Mouse (Mus musculus) heart, adult 8-10 months (tissue): ENCODE results near the gene Rgs6. TPM values are rescaled to one million over a fixed set of nuclear protein-coding genes. Genes with fewer than 3 reads are reported as not detected.
A peak's percentile ranks its signal among the peaks of the same experiment; 100 is the strongest.

Experiments
- DNase-seq: peaks from one replicate; pipeline ENCODE4 v3.0.0; 2022; ENCODE audit warnings: low spot score
- total RNA-seq, 4 experiments: library from RNA; stranded (reverse); gene quantifications; 2 replicates each; pipeline ENCODE4 v1.2.4; 2022

Rgs6 gene
- total RNA-seq, 4 experiments from 2014 or later: 9.1 to 12.9 (median 9.8) TPM

- DNase-seq: no peak
Observed at GRCm38 (mm10) chr12:83127955-83128354, 539.9 kb downstream of the Rgs6 start.

DNA sequence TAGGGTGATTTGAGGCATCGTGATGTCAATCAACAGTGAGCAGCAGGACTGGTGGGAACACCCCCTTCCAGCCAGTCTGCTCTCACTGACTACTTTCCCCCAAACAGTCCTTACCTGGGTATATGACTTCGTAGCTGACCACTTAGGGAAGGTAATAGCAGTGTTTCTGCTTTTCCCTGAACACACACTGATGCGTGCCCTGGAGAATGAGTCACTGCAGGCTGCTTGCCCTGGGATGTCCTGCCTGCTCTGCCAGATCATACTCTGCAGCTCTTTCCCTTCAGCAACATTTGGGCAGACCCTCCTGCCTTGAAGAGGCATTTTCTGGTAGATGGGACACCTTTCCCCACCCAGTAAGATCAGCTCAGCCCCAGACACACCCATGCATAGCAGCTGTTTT lies 540.5 kb downstream of the Rgs6 start:
- DNase-seq: no peak

DNA sequence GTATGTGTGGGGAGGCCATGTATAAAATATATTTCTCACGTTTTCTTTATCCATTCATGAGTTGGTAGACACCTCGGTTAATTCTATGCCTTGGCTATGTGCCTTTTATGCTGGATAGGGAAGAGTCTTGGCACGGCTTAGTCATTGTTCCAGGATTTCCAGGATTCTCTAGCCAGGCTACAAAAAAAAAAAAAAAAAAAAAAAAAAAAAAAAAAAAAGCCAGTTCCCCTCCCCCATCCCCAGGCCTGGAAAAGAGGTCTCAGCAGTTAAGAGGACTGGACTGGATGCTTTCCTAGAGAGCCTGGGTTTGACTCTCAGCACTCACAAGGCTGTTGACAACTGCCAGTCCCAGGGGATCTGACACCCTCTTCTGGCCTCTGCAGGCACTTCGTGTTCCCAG lies 543.3 kb downstream of the Rgs6 start:
- no peak for DNase-seq

- DNase-seq: peak; percentile 82
Observed at GRCm38 (mm10) chr12:83133827-83134226, 545.7 kb downstream of the Rgs6 start.

DNA sequence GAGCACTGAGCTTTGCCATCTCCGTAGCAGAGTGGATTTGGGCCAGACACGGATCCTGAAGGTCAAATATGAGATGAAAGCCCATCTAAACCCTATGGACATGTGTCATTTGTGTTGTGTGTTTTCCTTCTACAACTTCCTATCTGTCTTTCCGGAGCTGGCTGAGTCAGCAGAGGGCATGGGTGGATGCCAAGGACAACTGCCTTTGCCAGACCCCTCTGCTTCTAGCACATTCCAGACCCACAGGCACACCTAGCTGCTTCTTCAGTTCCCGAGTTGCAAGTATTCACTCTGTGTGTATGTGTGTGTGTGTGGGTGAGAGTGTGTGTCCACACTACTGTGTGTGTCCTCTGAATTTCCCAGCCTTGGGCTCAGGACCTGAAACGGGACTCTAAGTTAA lies 547.9 kb downstream of the Rgs6 start:
- DNase-seq: no peak

DNA sequence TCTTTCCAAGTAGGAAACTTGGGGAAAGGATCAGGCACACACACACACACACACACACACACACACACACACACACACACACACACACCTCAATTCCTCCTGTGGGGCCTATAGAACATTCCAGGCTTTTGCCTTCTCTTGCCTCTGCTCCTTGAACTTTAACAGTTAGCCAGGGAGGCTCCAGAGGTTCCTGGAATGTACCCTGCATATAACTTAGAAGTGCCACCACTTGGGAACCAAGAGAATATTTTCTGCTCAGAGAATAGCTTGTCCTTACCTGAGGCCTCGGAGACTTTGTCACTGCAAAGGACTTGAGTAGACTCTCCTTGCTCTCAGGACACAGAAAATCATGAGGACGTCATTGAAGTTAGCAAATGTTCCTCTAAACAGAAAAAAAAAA lies 548.4 kb downstream of the Rgs6 start:
- no peak for DNase-seq

DNA sequence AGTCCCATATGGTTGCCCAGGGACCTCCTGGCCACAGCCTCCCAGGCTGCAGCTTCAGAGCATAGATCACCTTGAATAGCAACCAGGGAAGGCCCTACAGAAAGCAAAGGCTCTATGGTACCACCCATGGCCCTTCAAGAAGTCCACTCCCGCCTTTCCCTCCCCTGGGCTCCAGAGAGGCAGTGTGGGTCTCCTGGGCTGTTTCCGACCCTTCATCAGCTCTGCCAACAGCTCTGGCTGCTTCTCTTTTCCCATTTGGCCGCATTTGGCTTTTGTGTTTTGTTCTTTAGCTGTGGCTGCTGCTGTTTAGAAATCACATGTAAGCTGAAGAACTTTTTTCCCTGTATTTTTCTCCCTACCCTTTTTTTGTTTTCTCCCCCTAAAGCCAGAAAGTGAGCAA lies 548.9 kb downstream of the Rgs6 start:
- DNase-seq: no peak

DNA sequence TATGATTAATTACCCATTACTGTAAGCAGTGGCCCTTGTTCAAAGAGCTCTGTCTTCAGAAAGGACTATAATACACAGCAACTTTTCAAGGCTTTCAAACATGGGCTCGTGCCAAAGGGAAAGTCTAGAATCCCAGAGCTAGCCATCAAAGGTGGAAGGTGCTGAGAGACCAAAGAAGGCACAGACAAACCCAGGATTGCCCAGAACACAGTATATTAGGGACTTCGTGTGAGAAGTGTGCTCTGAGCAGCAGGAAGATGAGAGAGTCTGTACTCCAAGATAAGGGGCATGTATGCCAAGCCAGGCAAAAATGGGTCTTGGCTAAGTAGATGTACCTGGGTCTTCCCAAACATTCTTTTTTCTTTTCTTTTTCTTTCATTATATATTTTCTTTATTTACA lies 553.1 kb downstream of the Rgs6 start:
- no peak for DNase-seq

- DNase-seq: no peak
Observed at GRCm38 (mm10) chr12:83142507-83142906, 554.4 kb downstream of the Rgs6 start.

GRCm38 (mm10) chr12:83143071-83143470 lies 555.0 kb downstream of the Rgs6 start:
- DNase-seq: no peak

DNA sequence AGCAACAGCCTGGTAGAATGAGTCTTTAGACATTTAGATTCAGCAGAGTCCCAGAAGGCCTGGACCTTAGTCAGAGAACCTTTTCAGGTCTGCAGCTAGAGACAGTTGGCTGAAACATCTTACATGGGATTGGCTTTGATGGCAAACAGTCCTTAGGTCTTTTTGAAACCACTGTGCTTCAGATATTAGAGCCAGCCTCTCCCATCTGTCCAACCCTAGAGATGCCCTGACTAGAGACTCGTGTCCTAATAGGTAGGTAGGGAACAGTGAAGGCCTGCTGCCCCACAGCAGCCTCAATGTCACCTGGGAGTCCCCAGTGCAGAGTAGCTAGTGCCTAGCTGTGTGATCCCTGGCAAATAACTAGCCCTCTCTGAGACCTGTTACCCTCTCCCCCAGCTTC lies 555.5 kb downstream of the Rgs6 start:
- no peak for DNase-seq

GRCm38 (mm10) chr12:83145074-83145473 lies 557.0 kb downstream of the Rgs6 start:
- DNase-seq: peak; percentile 24

- DNase-seq: peak; percentile 53
Observed at GRCm38 (mm10) chr12:83145902-83146301, 557.8 kb downstream of the Rgs6 start.

GRCm38 (mm10) chr12:83146917-83147316 lies 558.8 kb downstream of the Rgs6 start:
- DNase-seq: no peak

DNA sequence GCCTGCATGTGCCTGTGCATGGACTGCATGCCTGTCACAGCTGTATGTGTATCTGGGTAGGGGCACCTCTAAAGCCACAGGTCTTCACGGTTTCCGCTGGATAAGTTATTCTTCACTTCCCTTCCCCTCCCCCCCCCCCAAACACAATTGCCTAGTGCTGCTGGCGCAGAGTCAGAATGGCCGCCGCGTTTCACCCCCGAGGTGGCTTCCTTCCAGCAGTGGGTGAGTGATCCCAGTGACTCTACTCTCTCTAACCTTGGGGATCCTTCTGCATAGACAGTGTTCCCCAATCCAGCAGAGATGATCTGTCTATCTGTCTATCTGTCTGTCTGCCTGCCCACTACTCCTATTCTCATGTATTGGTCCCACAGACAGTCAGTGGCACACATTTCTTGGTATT lies 561.9 kb downstream of the Rgs6 start:
- DNase-seq: no peak

DNA sequence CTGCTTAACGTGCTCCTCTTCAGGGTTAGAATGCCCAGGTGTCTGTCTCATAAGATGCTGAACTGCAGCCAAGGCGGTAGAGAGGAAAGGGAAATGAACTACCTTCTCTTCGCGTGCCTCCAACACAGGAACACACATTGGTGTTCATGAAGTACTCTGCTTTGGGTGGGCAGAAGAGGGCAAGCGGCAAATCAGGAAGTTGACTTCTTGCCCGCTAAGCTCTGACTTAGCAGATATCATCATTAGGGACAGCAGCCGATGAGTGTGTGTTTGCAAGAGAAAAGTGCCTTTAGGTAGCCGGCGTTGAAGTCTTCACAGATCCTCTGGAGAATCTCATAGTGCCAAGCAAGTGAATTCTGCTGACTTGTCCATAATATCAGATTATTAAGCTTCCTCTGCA lies 562.7 kb downstream of the Rgs6 start:
- DNase-seq: no peak

DNA sequence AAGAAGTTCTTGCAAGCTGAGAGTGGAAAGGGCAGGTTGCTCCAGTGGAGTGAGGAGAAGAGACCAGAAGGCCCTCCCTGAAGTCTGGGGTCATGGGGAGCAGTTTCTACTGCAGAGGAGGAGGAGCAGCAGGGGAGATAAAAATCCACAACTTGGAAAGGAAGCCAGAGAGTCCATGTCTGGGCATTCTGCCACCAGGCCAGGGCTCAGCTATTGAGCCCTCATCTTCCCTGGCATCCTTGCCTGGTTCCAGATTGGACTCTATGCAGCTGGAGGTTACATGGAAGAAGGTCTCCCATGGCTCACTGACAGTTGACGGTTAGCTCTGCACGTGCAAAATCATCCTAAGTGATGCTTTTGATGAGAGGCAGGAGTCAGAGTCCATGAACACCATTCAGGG lies 563.4 kb downstream of the Rgs6 start:
- no peak for DNase-seq

- DNase-seq: no peak
Observed at GRCm38 (mm10) chr12:83160211-83160610, 572.1 kb downstream of the Rgs6 start.

DNA sequence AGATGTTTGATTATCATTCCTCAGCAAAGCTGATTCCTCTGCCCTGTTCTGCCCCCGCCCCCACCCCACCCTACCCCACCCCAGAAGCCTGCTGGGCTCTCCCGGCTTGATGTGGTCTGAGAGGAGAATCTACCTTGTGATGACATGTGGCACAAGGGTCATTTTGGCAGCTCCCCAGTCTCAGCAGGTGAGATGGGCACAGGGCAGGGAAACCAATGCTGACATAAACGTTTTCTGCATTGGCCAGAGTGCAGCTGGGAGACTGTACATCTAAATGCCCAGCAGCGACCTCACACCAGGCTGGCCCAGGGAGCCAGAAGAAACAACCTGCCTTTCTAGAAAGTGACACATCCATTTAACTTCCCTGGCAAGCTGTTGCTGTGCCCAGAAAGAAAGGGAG lies 572.6 kb downstream of the Rgs6 start:
- no peak for DNase-seq

- DNase-seq: no peak
Observed at GRCm38 (mm10) chr12:83163721-83164120, 575.6 kb downstream of the Rgs6 start.

- DNase-seq: no peak
Observed at GRCm38 (mm10) chr12:83165058-83165457, 577.0 kb downstream of the Rgs6 start.

DNA sequence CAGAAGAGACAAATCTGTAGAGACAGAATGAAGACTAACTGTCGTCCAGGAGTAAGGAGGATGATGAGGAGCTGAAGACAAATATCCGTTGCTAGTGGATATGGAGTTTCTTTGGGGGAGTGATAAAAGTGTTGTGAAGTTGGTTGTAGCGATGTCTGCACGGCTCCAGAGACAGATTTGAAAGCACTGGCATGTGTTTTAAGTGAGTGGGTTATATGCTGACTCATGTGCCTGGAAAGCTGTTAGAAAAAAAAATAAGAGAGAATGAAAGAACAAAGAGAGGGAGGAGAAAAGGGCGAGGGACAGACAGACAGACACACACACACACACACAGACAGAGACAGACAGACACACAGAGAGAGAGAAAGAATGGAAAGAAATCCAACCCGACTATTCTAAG lies 580.2 kb downstream of the Rgs6 start:
- no peak for DNase-seq

DNA sequence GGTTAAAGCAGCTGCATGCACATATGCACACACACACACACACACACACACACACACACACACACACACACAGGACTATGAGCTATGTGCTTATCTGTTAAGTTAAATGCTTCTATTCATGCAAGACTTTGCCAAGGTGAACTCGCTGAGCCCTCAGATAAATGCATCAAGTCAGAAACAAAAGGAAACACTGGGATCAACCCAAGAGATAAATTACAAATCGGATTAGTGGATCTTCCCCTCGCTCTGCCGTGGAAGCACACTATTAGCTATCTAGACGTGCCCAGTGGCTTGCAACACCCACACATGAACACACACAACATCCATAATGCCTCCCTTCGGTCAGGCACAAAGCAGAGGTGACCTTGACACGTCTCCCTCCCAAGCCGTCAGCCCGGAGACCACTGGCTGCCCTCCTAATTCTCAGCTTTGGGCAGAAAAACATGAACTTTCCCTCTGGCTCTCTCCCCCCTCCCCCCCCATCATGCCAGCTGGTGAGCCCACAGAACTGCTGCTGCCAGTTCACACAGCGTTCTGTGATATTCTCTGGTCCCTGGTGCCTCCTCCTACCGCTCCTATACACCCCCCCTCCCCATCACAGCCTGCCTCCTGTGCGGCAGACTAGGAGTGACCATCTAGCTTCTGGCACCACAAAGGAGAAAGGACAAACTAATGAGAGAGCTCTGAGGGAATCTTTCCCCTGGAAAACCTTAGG lies 581.6 kb downstream of the Rgs6 start:
- no peak for DNase-seq

DNA sequence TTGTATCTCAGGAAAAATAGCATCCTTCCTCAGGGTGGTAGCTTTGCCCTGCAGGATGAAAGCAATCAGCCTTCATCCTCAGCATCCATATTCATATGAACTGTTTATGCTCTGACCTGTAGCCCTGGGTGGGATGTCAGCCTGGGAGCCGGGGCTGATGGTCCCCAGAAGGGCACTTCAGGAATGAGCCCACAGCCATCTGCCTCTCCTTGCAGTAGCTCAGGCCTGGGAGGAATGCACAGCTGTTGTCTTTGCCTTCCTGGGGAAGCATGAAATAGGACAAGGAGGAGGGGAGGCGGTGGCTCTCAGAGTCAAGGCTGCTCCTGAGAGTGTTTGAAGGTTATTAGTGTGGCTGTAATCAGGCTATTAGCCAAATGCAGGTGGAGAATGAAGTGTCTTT lies 590.7 kb downstream of the Rgs6 start:
- DNase-seq: no peak
